Mouse (Mus musculus) urinary bladder, adult 2 months (tissue): ENCODE measurements around the gene Pald1. TPM values are rescaled to one million over a fixed set of nuclear protein-coding genes. Genes with fewer than 3 reads are reported as not detected.

Experiments
- DNase-seq: peaks from one replicate; pipeline ENCODE4 v3.0.0; 2022; ENCODE audit warnings: low spot score
- polyA plus RNA-seq: library from polyadenylated mRNA; depleted of rRNA; stranded (reverse); fragments of >200 nt; gene quantifications from 2 replicates; pipeline ENCODE4 v1.2.3, GENCODE M21; 2012; rRNA removed

Pald1 gene
- polyA plus RNA-seq: 14.0 and 14.3 TPM in 2 replicates

DNA sequence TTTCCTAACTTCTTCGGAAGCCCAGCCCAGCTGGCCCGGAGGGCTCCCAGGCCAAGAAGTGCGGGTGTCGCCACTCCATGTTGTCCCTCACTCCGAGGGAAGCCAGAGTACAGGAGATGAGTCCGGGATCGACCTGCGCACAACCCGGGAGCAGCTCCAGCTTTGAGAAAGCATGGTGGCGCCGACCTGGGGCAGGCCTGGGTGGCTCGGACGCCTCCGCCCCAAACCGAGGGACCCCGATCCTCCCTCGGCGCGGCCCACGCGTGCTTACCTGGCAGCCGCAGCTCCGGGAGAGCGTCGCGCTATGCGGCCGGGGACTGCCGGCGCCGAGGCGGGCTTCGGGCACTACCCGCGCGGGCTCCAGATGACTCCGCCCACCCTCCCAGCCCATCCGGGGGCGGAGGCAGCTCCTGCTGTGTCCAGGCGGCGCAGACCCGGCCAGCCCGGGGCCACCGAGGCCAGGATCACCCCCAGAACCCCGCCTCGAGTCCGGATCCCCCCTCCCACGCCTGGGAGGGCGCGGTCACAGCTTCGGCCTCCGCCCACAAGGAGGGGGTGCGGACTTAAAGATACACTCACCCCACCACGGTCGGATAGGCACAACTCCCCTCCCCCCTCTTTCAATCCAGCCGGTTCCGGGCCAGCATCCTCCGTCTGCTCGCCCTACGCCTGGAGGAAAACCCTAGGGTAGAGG is at the start of gene Pald1:
TSS of gene Pald1 (minus strand) at position 510 of the 694 bp plus-strand sequence.
- peak; percentile 52 for DNase-seq

DNA sequence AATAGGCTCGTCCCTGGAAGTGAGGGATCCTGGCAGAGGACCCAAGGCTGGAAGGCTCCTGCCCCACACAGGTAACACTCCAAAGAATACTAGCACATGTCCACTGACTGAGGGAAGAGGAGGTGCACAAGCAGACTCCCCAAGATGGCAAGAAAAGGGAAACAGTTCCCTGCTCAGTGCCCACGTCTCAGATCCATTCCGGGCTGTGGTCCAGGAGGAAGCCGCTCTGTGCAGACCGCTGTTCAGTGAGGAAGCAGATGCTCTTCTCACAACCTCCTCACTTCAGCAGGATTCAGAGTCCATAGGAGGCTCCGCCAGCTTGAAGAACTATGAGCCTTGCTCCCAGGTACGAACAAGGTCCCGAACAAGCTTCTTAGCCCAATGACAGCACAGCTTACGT is 48.0 kb upstream of the Pald1 start:
- no peak for DNase-seq

DNA sequence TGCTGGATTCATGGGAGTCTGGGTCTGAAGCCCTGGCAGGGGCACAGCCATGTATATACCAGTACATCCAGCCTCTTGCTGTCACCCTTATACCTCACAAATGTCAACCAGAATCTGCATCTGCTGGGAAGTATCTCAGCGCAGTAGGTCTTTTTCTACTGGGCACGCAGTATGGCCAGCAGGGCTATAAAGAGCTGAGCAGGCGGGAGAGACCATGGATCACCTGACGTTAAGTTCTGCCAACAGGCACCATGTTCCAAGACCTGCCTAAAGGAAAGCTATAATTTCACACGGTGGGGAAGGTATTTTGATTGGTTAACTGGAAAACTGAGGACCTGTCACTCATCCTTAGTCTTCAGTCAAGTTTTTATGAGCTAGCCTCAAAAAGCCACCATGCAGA is 45.7 kb upstream of the Pald1 start:
- no peak for DNase-seq

DNA sequence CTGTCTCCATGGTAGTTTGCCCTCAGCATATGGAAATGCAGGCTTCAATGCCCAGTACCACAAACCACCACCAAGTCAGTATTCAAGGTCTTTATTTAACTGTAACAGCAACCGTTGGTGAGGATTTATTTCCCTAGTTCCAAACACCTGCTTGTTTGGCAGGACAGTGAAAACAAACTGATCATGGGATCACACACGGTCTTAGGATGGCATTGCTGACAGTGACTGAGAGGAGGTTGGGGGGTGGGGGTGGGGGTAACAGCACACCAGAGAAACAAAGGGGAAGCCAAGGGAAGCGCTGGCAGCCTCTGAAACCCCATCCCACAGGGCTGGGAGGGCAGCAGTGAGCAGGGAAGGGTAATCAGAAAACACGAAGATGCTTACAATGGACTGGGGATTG is 45.1 kb upstream of the Pald1 start:
- no peak for DNase-seq

DNA sequence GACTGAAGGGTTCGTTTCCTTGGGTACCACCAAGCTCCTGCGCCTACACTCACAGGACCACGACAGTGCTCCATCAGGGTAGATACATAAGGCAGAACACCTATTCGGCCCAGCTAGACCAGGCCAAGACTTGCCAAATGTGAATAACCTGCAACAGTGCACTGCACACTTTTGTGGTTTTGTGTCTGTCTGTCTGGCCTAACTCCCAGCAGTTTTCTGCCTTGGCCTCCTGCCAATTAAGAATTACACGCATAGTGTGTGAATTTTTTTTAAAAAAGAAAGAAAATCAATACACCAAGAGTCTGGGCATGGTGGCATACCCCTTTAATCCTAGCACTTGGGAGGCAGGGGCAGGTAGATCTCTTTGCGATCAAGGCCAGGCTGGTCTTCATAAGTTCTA is 44.6 kb upstream of the Pald1 start:
- no peak for DNase-seq

DNA sequence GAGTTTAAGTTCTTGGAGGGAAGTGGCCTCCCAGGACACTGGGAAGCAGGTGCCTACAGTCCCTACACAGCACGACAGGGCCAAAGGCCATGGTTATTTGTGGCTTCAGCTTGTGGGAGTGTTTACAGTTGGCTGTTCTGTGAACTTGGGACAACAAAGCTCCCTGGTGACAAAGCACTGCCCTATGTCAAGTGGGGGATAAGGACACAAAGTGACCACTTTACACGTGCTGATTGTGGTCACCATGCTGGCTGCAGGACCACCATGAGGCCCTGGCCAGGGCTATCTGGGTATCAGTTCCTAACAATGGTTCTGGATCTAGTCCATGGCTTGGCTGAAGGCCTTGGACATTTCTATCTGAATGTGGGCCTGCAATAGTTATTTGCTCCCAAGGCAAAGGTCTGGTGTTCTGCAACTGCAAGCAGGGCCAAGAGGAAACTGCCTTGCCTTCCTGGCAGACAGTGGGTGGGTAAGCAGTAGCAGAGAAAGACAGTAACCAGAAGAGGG is 43.0 kb upstream of the Pald1 start:
- no peak for DNase-seq

DNA sequence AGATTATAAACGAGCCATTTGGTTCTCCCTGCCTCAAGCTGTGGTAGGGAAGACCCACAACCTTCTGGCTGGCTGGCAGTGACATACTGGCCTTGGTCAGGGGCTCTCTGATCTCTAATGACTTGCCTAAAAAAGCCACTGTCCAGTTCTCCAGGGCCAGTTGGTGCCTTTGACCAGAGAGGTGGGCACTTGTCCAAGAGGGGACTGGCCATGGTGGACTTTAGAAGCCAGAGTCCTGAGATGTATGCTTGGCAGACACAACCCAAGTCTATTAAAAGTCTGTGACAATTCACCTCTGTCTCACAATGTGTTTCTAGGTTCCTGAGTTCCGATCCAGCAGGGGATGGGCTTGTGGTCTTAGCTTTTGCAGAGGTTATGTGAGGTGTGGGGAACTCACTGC is 41.7 kb upstream of the Pald1 start:
- DNase-seq: no peak

DNA sequence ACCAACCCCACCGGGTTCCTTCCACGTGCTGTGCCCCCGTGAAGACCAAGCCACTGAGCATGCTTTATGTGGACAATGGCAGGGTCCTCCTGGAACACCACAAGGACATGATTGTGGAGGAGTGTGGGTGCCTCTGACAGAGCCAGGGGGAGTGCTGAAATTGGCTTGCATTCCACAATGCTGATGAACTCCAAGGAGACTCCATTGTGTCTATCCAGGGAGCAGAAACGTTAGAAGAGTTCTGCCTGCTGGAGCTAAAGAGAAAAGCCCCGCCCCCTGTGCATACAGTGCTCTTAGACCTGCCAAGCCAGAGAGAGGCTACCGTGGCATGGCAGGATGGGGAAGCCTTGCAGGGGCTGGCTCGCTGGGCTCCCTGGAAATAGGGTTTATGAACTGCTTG is 41.2 kb upstream of the Pald1 start:
- DNase-seq: no peak

DNA sequence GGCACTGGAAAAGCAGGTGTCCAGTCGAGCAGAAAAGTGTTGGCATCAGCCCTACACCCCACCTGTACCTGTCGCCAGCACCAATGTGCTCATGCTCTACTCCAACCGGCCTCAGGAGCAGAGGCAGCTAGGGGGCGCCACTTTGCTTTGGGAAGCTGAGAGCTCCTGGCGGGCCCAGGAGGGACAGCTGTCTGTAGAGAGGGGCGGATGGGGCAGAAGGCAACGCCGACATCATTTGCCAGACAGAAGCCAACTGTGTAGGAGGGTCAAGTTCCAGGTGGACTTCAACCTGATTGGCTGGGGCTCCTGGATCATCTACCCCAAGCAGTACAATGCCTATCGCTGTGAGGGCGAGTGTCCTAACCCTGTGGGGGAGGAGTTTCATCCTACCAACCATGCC is 40.0 kb upstream of the Pald1 start:
- DNase-seq: no peak

DNA sequence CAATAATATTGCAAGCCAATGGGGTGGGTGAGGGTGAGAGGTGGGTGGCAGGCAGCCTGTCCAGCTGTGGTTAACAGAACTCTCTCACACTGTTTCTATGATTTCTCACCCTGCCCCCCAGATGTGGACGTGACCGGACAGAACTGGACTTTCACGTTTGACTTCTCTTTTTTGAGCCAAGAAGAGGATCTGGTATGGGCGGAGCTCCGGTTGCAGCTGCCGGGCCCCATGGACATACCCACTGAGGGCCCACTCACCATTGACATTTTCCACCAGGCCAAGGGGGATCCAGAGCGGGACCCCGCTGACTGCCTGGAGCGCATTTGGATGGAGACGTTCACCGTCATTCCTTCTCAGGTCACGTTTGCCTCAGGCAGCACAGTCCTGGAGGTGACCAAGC is 39.5 kb upstream of the Pald1 start:
- no peak for DNase-seq

DNA sequence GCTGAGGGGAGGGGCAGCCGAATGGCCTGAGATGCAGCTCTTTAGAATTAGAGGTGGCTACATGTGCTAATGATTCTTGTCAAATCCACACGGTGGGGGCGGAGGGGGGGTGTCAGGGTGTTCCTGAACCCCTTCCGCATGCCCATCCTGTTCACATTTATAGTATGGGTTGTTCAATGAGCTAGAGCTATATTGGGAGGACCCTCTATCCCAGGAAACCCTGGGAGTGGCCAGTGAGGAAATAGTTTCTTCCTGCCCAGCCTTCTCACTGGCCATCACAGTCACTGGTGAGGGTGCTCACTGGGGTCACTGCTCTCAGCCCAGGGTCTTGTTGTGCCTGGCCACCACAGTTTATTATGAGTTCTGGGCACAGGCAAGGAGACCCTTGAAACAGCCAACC is 36.7 kb upstream of the Pald1 start:
- DNase-seq: no peak

DNA sequence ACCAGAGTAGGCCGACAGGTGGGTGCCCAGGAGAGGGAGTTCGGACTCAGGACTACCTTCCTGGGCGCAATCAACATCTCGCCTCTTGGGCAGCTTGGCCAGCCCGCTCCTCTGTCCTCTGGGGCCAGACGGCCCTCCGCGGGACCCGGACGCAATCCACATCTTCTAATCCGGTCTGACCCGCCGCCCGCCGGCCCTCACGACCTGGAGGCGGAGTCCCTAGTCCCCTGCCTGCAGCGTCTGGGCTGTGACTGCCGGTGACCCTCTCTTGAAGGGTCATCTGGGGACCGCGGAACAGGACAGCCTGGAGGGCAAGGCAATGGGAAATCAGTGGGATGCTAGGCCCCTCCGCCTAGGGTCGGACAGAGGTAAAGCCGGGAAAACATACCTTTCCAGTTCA is 35.8 kb upstream of the Pald1 start:
- no peak for DNase-seq

DNA sequence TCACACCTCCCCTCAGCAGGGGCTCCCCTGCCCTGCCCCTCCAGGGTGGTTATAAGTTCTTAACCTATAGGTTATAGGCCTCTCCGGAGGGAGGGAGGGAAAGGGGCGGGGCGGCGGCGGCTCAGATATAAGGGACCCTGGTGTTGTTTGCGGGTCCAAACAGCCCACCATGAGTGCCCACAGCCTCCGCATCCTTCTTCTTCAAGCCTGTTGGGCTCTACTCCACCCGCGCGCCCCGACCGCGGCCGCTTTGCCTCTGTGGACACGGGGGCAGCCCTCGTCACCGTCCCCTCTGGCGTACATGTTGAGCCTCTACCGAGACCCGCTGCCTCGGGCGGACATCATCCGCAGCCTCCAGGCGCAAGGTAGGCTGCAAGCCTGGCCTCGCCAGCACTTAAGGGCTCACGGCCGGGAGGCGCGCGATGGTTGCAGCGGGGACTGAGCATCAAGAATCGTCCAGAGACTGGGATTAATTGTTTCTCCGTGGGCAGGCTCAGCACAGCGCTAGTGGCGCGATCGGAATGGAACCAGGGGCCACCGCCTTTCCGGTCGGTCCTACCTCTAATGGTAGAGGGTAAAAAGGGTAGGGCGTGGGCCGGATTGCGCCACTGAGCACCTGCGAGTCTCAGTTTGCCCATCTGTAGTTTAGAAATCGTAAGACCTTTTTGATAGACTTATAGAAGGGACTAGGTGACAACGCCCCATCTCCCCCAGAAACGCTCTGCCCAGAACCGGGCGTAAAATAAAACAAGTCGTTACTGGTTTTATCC is 35.0 kb upstream of the Pald1 start:
- no peak for DNase-seq

DNA sequence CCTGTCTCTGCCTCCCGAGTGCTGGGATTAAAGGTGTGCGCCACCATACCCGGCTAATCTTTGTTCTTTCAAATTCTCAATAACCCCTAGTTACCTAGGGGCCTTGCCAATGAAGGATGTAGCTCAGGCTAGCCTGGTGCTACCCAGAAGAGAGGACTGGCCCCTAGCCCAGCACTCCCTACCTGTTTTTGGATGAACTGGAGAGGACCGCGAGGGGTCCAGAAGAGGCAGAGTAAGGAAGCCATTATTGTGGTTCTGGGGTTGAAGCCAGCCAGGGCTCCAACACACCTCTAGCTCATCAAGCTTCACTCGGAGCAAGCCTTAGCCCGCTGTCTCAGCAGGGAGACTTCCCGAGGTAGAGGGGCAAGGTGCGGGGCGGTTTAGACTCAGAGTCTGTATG is 34.3 kb upstream of the Pald1 start, which contains the start of gene Nodal:
TSS of gene Nodal (plus strand) at position 301 of the 400 bp plus-strand sequence.
- DNase-seq: no peak

DNA sequence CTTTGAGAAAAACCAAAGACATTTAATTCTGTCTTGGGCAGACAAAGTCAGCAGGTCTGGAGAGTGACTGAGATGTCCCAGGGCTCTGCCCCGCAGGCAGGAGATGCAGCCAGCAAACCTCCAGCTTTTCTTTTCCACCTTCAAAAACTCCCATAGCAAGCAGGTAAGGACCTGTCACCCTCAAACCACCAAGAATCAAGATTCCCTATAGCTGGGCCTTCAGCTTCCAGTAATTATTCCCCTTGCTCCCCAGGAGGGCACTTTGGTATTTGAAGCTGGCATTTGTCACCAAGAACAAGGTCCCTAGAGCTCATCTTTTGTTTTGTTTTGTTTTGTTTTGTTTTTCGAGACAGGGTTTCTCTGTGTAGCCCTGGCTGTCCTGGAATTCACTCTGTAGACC is 33.7 kb upstream of the Pald1 start:
- no peak for DNase-seq

DNA sequence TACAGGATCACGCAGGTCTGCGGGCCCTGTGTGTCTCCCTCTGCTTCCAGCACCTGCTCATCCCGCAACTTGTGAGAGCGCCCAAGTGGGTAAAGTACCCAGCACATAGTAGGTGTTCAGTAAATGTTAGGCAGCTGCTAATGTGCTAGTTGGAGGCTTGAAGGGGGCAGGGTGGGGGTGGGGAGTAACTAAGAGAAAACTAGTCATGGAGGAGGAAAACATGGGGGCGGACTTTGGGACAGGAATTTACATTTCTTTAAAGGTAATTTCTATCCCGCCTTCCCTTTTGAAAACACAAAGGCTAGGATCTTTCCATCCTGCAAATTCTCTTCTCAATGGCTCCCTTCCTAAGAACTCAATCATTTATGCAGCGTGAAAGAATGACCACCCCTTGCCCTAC is 33.2 kb upstream of the Pald1 start:
- DNase-seq: no peak

DNA sequence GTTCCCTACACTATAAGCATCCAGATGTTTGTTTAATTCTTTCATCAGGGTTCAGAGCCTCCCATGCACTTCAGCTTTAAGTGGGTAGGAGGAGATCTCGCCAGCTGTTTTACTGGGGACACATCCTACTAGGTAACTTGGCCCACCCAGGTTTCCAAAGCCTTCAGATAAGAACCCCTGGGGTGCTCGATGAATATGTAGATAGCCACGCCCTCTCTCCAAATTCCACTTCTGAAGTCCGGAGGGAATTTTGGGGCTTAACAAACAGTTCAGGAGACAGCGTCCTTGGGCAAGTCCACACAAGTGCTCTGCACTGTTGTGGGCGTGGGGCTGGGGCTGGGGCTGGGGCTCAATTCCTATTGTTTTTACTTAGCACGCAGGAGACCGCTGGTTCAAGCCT is 32.6 kb upstream of the Pald1 start:
- DNase-seq: no peak

DNA sequence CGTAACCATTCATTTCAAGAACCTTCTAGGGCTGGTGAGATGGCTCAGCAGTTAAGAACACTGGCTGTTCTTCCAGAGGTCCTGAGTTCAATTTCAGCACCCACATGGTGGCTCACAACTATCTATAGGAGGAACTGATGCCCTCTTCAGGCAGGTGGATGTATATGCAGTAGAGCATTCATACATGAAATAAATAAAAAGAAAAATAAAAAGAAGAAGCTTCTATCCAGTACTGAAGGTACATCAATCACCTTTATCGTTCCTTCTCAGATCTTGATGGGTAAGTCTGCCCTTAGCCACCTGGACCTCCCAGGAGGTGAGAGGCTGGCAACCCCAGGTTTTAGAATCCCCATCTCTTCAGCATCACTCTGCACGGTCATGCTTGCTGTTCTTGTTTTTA is 31.9 kb upstream of the Pald1 start:
- no peak for DNase-seq

DNA sequence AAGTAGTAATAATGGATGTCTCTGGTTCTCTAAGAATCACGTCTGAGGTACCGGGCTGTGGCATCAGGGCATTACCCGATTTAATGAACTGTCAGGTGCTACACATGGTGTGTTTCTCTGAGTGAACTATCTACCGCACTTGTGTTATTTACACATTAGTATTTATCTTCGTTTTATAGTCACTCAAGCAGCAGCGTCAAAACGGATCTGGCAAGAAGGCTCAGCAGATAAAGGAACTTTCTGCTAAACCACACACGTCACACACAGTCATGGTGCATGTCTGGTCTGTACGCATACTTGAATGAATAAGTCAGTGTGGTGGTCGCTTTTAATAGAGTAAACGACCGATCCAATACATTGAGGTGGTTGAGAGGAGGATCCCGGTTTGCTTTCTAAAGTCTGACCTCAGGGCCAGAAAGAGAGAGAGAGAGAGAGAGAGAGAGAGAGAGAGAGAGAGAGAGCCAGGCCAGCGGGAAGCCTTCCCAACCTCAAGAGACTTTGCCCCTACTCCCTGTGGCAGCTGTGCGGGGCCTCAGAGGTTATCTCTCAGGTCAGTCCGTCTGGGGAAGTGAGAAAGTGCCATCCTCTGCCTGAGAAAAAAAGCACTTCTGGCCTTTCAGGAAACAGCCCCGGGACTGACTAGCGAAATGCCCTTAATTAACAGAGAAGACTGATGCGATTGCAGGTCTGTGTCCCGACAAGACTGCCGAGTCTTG is 29.7 kb upstream of the Pald1 start:
- DNase-seq: no peak

DNA sequence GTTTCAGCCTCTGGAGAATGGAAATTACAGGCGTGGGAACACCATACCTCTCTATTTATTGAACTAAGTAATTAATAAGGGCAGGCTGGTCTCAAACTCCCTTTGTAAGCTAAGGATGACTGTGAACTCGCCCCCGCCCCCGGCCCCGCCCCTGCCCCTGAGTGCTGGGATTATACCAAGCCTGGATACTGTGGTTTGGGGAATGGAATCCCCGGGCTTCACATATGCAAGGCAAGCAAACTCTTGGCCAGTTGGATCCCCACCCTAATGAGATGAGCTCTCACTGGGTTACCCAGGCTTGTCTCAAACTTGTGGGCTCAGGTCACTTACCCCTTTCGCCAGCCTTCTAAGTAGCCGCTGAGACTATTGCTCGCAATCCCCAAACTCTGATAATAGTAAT is 26.9 kb upstream of the Pald1 start:
- no peak for DNase-seq

DNA sequence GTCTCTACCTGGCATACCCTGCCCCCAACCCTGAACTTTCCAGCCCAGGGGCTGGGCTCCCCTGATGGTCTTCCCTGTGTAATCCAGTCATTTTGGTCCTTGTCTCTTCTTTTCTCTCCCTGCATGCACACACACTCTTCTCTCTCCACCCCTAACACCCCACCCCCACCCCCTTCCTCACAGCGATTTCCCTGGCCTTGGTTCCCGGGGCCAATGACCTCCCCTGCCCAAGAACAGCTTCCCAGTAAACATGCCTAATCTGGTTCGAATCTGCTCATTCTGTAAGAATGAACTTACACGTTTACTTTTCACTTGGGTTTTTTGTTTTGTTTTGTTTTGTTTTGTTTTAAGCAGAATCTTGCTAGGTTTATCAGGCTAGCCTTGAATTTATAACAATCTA is 26.4 kb upstream of the Pald1 start:
- DNase-seq: no peak

DNA sequence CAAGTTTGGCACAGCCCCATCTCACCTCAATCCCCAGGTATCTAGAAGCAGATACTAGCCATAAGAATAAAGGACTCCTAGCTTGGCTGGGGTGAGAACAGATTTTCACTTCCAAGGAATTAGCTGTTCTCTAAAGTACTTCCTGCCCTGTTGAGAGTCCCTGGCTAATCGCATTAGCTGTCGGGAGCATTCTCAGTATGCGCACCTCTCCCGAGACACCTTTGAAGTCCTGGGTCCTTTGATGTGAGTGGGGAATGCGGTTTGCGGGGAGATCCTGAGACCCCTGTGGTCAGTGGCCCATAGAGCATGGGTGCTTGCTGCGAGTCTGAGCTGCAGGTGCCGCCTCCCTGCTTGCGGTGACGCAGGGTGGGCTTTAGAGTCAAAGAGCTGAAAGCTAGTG is 22.6 kb upstream of the Pald1 start:
- no peak for DNase-seq

DNA sequence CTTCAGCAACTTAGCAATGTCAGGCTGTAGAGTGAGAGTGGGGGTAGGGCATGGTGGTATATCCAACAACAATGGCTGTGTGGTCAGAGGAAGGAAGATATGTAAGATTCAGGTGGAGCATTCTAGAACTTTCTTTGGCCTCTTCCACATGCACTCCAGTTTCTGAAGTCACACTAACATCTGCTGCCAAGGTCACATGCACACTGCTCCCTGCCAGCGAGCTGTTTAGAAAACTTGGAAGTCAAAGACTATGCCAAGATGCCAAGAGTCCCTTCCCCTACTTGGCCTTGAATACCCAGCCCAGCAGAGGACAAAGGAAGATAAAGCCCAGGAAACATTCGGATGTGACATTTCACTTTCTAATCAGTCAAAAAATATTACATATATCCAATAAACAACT is 19.6 kb upstream of the Pald1 start:
- no peak for DNase-seq
